Mouse (Mus musculus) lung, postnatal 0 days (tissue): ENCODE measurements at regions not wholly inside any gene's neighbourhood (a gene's known extent, or its start where the extent isn't known, plus 50 kb on each side); places are given as distances from the start of the nearest gene placed in this dataset.

ENCODE experiments used
- CTCF ChIP-seq: IDR thresholded peaks from 2 replicates; pipeline ENCODE4 v1.5.1; 2016; ENCODE audit warnings: antibody characterized with exemption, mild to moderate bottlenecking
- EP300 ChIP-seq: IDR thresholded peaks from 2 replicates; pipeline ENCODE4 v1.6.1; 2016; ENCODE audit warnings: antibody characterized with exemption, mild to moderate bottlenecking, control low read depth

DNA sequence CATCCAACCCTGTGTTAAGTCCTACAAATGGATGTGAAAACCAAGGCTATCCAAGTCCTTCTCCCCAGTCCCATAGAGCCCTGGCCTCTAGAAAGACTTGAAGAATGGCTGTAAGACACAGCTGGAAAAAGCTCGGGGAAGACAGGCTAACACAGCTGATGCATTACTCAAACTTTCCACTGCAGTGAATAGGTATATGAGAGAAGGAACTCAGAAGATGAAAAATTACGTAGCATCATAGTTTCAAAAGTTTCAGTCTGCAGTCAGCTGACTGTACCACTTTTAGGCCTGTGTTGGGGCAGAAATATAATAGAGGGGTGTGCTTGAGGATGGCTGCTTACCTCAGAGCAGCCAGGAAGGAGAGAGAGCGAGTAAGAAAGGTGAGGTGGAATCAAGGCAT lies 456.3 kb upstream of the Vstm2b start:
- TF ChIP-seq CTCF, result no peak
- no peak for TF ChIP-seq EP300
